Mouse (Mus musculus) heart, adult 8-10 months (tissue): Measurements from ENCODE around the gene Serinc4. TPM values are rescaled to one million over a fixed set of nuclear protein-coding genes. Genes with fewer than 3 reads are reported as not detected.

ENCODE experiments used
- DNase-seq: peaks from one replicate; pipeline ENCODE4 v3.0.0; 2022; ENCODE audit warnings: low spot score
- microRNA-seq: library from miRNA; unstranded; fragments of <30 nt; microRNA quantifications from one replicate; pipeline ENCODE4 v1.2.0, GENCODE M21; 2022
- total RNA-seq, 4 experiments: library from RNA; stranded (reverse); gene quantifications; 2 replicates each; pipeline ENCODE4 v1.2.4; 2022

The Serinc4 gene
- total RNA-seq, 4 experiments from 2014 or later: 0.13 to 0.17 TPM; not detected in 2

DNA sequence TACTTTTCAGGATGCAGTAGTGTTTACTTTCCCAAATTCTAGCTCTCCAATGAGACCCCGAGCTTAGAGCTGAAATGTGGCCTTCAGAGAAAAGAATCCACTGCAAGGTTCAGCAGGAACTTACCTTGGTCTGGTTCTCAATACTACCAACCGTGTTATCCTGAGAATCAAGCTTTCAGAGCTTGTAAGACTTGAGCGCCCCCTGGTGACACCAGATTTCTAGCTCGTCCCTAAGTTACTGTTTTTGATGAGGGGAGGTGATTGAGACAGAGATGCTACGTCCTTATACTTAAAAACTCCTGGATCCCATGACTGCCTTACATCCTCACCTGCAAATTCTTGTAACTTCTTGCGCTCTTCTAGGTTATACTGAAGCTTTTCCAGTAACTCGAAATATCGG lies 60.0 kb downstream of the Serinc4 start:
- peak; percentile 64 for DNase-seq

Small RNA genes lying within 50 kb of the gene (microRNA-seq; reads per million reads assigned to microRNA genes)
- gene Gm22953: not detected

Other genes starting within 250 kb of the Serinc4 start
- gene Trp53bp1, start 185.4 kb downstream of the Serinc4 start, total RNA-seq: 10 to 100 TPM; 30.3 to 39.2 (median 33.5) TPM
- 1 to 10 TPM; 4.7 to 6.0 (median 5.2) TPM for gene Map1a, start 167.2 kb downstream of the Serinc4 start, total RNA-seq
- 100 to 1,000 TPM in 3 of 4 experiments, 10 to 100 TPM in 1; 88.4 to 110 (median 104) TPM for gene Ppip5k1, start 101.4 kb downstream of the Serinc4 start, total RNA-seq
- gene Ckmt1, start 99.1 kb downstream of the Serinc4 start, total RNA-seq: 1 to 10 TPM; 1.3 to 2.9 (median 2.2) TPM
- under 1 TPM in 1 of 4 experiments, not detected in 3; 0.09 TPM for gene Strc, start 69.6 kb downstream of the Serinc4 start, total RNA-seq
- 100 to 1,000 TPM; 104 to 129 (median 126) TPM for gene Pdia3, start 43.0 kb downstream of the Serinc4 start, total RNA-seq
- gene Catsper2, start 43.0 kb downstream of the Serinc4 start, total RNA-seq: 1 to 10 TPM; 2.9 to 4.7 (median 3.2) TPM
- under 1 TPM in 1 of 4 experiments, not detected in 3; 0.34 TPM for gene Ell3, start 12.5 kb downstream of the Serinc4 start, total RNA-seq
- gene Serf2, start 7.6 kb downstream of the Serinc4 start, total RNA-seq: 100 to 1,000 TPM; 360 to 469 (median 411) TPM
- gene Hypk, start 3.5 kb downstream of the Serinc4 start, total RNA-seq: 10 to 100 TPM; 18.2 to 25.0 (median 22.6) TPM
- 10 to 100 TPM; 28.3 to 37.4 (median 32.5) TPM for gene Mfap1b, start 17.3 kb upstream of the Serinc4 start, total RNA-seq
- gene Mfap1a, start 49.9 kb upstream of the Serinc4 start, total RNA-seq: 10 to 100 TPM; 29.5 to 36.4 (median 32.8) TPM
- 1 to 10 TPM; 2.1 to 3.2 (median 3.0) TPM for gene Wdr76, start 49.9 kb upstream of the Serinc4 start, total RNA-seq